Mouse (Mus musculus): ENCODE results near the gene Mrgprb1. TPM values are rescaled to one million over a fixed set of nuclear protein-coding genes. Genes with fewer than 3 reads are reported as not detected.

The Mrgprb1 gene
- total RNA-seq (2023) = not detected

DNA sequence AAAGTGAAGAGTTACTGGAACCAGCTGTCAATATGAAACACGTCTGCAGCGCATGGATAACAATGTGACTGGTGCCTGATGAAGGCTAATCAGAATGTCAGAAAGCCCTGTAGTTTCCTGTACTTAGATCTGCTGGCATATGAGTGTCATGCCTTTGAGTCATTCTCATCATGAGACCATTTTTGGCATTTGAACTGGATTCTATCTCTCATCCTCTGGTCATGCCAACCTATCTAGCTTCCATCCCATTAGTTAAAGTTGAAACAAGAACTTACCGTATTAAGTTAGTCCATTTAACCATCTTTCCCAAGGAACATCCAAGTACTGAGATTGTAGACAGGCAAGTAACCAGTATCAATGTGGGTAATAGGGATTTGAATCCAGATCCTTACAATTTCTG lies at the start of gene Mrgprb1:
Gene Mrgprb1 (minus strand): TSS at position 101 of the 400 bp plus-strand sequence.

DNA sequence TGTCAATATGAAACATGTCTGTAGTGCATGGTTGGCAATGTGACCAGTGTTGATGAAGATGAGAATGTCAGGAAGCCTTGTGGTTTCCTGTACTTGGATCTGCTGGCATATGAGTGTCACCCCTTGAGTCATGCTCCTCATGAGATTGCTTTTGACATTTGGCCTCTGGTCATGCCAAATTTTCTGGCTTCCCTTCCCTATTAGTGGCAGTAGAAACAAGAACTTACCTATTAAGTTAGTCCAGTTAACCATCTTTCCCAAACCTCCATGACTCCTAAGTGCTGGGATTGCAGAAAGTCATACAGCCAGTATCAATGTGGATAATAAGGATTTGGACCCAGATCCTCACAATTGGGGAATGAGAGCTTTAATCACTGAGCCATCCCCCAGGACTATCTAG lies 43.1 kb upstream of the Mrgprb1 start, which contains the start of gene Mrgprx2:
Gene Mrgprx2 (minus strand): TSS at position 101 of the 400 bp plus-strand sequence.

Other genes starting within 250 kb of the Mrgprb1 start
- not detected for gene Mrgprb8, start 67.8 kb downstream of the Mrgprb1 start, total RNA-seq (2023)
- gene Mrgprx2, start 43.0 kb upstream of the Mrgprb1 start, total RNA-seq (2023) = not detected
- gene Mrgprb2, start 101.7 kb upstream of the Mrgprb1 start, total RNA-seq (2023) = not detected
- gene Mrgprb3, start 187.5 kb upstream of the Mrgprb1 start, total RNA-seq (2023) = not detected

All from neutrophil, adult 83 days (primary cell).